Mouse (Mus musculus): Measurements from ENCODE around the gene Ccdc114. TPM values are rescaled to one million over a fixed set of nuclear protein-coding genes. Genes with fewer than 3 reads are reported as not detected.
"Not testable (repeated sequence)": the region's sequence is repeated elsewhere in the genome, so short reads cannot be mapped to it uniquely, and the experiment has no call there.

Ccdc114 gene
- polyA plus RNA-seq, 1 experiment from 2014 or later: 2.0 TPM

GRCm38 (mm10) chr7:45941986-45942385 lies 18.1 kb downstream of the Ccdc114 start:
- no peak for DNase-seq (ENCODE audit: low spot score, missing footprints)
- Histone ChIP-seq H3K4me1 (ENCODE audit: control insufficient read depth, insufficient read depth, low read length) (no peaks in the 10 kb centered on the region), H3K27ac (ENCODE audit: low read depth, low read length) (no peak overlapping the region), H3K4me3 (ENCODE audit: low read depth, low read length) (no peak overlapping the region), H3K36me3 (ENCODE audit: control insufficient read depth, insufficient read depth, low read length) (no peaks in the 10 kb centered on the region), H3K9me3 (ENCODE audit: control insufficient read depth, low read length) (no peaks in the 10 kb centered on the region), H3K9ac (ENCODE audit: low read length) (no peak overlapping the region), H3K27me3 (ENCODE audit: control insufficient read depth, insufficient read depth, low read length) (no peaks in the 10 kb centered on the region), H3K4me2 (no peak overlapping the region)
- whole genome bisulfite sequencing: 88% methylated on average over 9 of the region's 9 CpGs
- no peak for ATAC-seq (ENCODE audit: low FRiP score)

GRCm38 (mm10) chr7:45943280-45943679 lies 19.4 kb downstream of the Ccdc114 start:
- H3K4me3 ChIP-seq (ENCODE audit: low read depth, low read length); DNase-seq (ENCODE audit: low spot score, missing footprints); H3K36me3 ChIP-seq (ENCODE audit: control insufficient read depth, insufficient read depth, low read length); H3K9ac ChIP-seq (ENCODE audit: low read length); H3K27ac ChIP-seq (ENCODE audit: low read depth, low read length); H3K9me3 ChIP-seq (ENCODE audit: control insufficient read depth, low read length); H3K4me1 ChIP-seq (ENCODE audit: control insufficient read depth, insufficient read depth, low read length); H3K4me2 ChIP-seq; ATAC-seq (ENCODE audit: low FRiP score); H3K27me3 ChIP-seq (ENCODE audit: control insufficient read depth, insufficient read depth, low read length): not testable (repeated sequence)
- 80% methylated on average over 1 of the region's 1 CpGs for WGBS

- Histone ChIP-seq H3K36me3 (ENCODE audit: control insufficient read depth, insufficient read depth, low read length) (no peaks in the 10 kb centered on the region), H3K27me3 (ENCODE audit: control insufficient read depth, insufficient read depth, low read length) (no peaks in the 10 kb centered on the region), H3K9ac (ENCODE audit: low read length) (no peak overlapping the region), H3K27ac (ENCODE audit: low read depth, low read length) (no peak overlapping the region), H3K4me2 (no peak overlapping the region), H3K4me1 (ENCODE audit: control insufficient read depth, insufficient read depth, low read length) (no peaks in the 10 kb centered on the region), H3K9me3 (ENCODE audit: control insufficient read depth, low read length) (no peaks in the 10 kb centered on the region), H3K4me3 (ENCODE audit: low read depth, low read length) (no peak overlapping the region)
- no peak for DNase-seq (ENCODE audit: low spot score, missing footprints)
- ATAC-seq (ENCODE audit: low FRiP score): no peak
- WGBS: 79% methylated on average over 4 of the region's 4 CpGs
These were observed 25.2 kb downstream of the Ccdc114 start for GRCm38 (mm10) chr7:45949061-45949460.

- H3K36me3 ChIP-seq (ENCODE audit: control insufficient read depth, insufficient read depth, low read length): no peaks in the 10 kb centered on the region
- no peak overlapping the region for H3K9ac ChIP-seq (ENCODE audit: low read length)
- H3K27me3 ChIP-seq (ENCODE audit: control insufficient read depth, insufficient read depth, low read length): no peaks in the 10 kb centered on the region
- H3K4me2 ChIP-seq: no peak overlapping the region
- no peak overlapping the region for H3K4me3 ChIP-seq (ENCODE audit: low read depth, low read length)
- H3K9me3 ChIP-seq (ENCODE audit: control insufficient read depth, low read length): no peaks in the 10 kb centered on the region
- H3K4me1 ChIP-seq (ENCODE audit: control insufficient read depth, insufficient read depth, low read length): no peaks in the 10 kb centered on the region
- no peak for DNase-seq (ENCODE audit: low spot score, missing footprints)
- no peak overlapping the region for H3K27ac ChIP-seq (ENCODE audit: low read depth, low read length)
- ATAC-seq (ENCODE audit: low FRiP score): no peak
- WGBS: 73% methylated on average over 4 of the region's 4 CpGs
These were observed 32.7 kb downstream of the Ccdc114 start for GRCm38 (mm10) chr7:45956611-45957010.

DNA sequence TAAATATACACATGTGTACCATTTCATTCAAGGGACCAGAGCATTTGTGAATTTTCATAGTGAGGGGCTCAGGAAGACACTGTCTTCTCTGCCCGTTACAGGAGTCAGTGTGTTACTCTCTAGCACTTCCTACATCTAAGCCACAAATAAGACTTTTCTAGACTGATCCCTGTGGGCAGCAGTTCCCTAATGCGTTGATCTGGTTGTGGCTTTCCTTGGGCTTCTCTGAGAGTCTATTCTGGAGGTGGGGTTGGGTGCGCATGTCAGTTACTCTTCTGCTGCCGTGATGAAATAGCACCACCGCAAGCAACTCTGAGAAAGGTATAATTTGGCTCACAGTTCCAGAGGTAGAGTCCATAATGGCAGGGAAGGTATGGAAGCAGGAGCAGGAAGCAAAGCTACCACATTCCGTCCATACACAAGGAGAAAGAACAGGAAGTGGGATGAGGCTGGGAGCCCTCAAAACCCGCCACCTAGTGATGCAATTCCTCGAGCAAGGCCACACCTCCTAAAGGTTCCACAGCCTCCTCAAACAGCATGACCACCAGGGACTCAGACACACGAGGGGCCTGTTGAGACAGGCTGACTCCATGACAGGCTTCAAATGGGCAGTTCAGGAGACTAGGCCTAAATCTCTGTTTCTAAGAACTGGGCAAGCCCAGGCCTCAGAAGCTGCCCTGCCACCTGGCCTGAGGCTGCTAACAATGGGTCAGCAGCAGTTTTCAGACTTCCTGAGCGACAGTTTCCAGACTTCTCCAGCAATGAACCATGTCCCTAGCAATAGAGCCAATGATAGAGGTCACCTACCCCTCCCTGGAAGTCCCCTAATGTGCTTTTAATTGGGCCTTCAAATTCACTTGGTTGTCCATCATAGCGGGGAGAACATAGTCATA lies 48.2 kb downstream of the Ccdc114 start:
- no peak for ATAC-seq (ENCODE audit: low FRiP score)
- Histone ChIP-seq H3K27ac (ENCODE audit: low read depth, low read length) (no peak overlapping the region), H3K4me3 (ENCODE audit: low read depth, low read length) (no peak overlapping the region), H3K27me3 (ENCODE audit: control insufficient read depth, insufficient read depth, low read length) (no peaks in the 10 kb centered on the region), H3K4me1 (ENCODE audit: control insufficient read depth, insufficient read depth, low read length) (no peaks in the 10 kb centered on the region), H3K4me2 (no peak overlapping the region), H3K9ac (ENCODE audit: low read length) (no peak overlapping the region), H3K9me3 (ENCODE audit: control insufficient read depth, low read length) (no peaks in the 10 kb centered on the region), H3K36me3 (ENCODE audit: control insufficient read depth, insufficient read depth, low read length) (no peaks in the 10 kb centered on the region)
- DNase-seq (ENCODE audit: low spot score, missing footprints): no peak
- WGBS: 81% methylated on average over 11 of the region's 11 CpGs

DNA sequence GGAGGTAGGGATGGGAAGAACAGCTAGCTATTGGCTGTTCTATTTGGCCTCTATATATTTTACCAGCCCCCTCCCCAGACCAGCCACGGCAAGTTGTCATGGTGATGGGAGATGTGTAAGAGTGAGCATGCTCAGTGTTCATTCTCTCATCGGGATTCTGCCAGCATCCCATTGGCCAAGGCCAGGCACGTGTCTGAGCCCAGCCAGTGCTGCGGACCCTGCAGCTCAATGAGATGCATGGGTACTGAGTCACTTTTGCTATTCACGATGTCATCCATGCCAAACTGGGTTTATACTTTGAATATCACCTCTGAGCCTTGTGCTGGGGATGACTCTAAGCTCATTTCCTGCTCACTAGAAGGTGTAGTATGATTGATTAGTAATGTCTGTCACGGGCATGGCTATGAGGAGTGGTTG lies 49.4 kb downstream of the Ccdc114 start:
- H3K4me3 ChIP-seq (ENCODE audit: low read depth, low read length): no peak overlapping the region
- no peaks in the 10 kb centered on the region for H3K4me1 ChIP-seq (ENCODE audit: control insufficient read depth, insufficient read depth, low read length)
- H3K9me3 ChIP-seq (ENCODE audit: control insufficient read depth, low read length): no peaks in the 10 kb centered on the region
- no peak for DNase-seq (ENCODE audit: low spot score, missing footprints)
- no peak overlapping the region for H3K27ac ChIP-seq (ENCODE audit: low read depth, low read length)
- no peak overlapping the region for H3K9ac ChIP-seq (ENCODE audit: low read length)
- no peaks in the 10 kb centered on the region for H3K36me3 ChIP-seq (ENCODE audit: control insufficient read depth, insufficient read depth, low read length)
- no peak for ATAC-seq (ENCODE audit: low FRiP score)
- no peaks in the 10 kb centered on the region for H3K27me3 ChIP-seq (ENCODE audit: control insufficient read depth, insufficient read depth, low read length)
- no peak overlapping the region for H3K4me2 ChIP-seq
- WGBS: 81% methylated on average over 6 of the region's 6 CpGs

DNA sequence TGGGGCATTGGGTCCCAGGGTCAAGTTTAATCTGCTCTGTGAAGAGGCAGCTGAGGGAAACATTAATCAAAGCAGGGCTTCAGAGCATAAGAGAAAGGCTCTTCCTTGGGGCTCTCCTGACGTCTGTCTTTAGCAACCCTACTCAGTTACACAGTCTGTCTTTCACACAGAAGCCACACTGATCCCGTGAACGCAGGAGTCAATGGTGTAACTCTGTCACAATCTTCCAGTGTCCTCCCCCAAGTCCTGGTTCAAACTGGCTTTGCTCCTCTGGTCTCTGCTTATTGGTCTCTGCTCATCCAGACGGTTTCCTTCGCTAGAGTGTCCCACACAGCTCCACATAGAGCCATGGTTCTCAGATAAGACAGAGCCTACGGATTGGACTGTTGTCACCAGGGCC lies 50.2 kb downstream of the Ccdc114 start:
- 77% methylated on average over 6 of the region's 6 CpGs for WGBS
- Histone ChIP-seq H3K27me3 (ENCODE audit: control insufficient read depth, insufficient read depth, low read length) (no peaks in the 10 kb centered on the region), H3K4me2 (no peak overlapping the region), H3K4me3 (ENCODE audit: low read depth, low read length) (no peak overlapping the region), H3K4me1 (ENCODE audit: control insufficient read depth, insufficient read depth, low read length) (no peaks in the 10 kb centered on the region), H3K36me3 (ENCODE audit: control insufficient read depth, insufficient read depth, low read length) (no peaks in the 10 kb centered on the region), H3K9me3 (ENCODE audit: control insufficient read depth, low read length) (no peaks in the 10 kb centered on the region), H3K27ac (ENCODE audit: low read depth, low read length) (no peak overlapping the region), H3K9ac (ENCODE audit: low read length) (no peak overlapping the region)
- no peak for ATAC-seq (ENCODE audit: low FRiP score)
- no peak for DNase-seq (ENCODE audit: low spot score, missing footprints)

DNA sequence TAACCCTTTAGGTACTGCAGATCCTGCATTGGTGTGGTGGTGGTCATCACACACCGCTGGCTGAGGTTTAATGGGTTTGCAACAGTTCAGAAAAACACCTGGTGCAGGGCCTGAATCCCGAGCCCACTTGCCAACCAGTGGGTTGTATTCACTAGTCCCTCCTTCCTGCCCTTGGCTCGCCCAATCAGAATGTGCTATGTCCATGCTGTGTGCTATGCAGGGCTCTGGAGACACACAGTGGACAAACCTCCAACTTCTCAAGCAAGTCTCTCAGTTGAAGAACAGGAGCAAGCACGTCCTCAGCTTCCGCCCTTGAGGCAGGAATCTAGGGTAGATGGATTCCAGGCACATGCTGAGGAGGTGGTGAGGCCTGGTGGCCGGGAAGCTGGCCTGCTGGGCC lies 50.6 kb downstream of the Ccdc114 start:
- H3K9ac ChIP-seq (ENCODE audit: low read length): no peak overlapping the region
- 77% methylated on average over 6 of the region's 6 CpGs for WGBS
- H3K4me1 ChIP-seq (ENCODE audit: control insufficient read depth, insufficient read depth, low read length): no peaks in the 10 kb centered on the region
- no peak overlapping the region for H3K4me2 ChIP-seq
- H3K4me3 ChIP-seq (ENCODE audit: low read depth, low read length): no peak overlapping the region
- H3K27ac ChIP-seq (ENCODE audit: low read depth, low read length): no peak overlapping the region
- ATAC-seq (ENCODE audit: low FRiP score) (no peak), DNase-seq (ENCODE audit: low spot score, missing footprints) (no peak)
- H3K9me3 ChIP-seq (ENCODE audit: control insufficient read depth, low read length): no peaks in the 10 kb centered on the region
- H3K36me3 ChIP-seq (ENCODE audit: control insufficient read depth, insufficient read depth, low read length): no peaks in the 10 kb centered on the region
- H3K27me3 ChIP-seq (ENCODE audit: control insufficient read depth, insufficient read depth, low read length): no peaks in the 10 kb centered on the region

DNA sequence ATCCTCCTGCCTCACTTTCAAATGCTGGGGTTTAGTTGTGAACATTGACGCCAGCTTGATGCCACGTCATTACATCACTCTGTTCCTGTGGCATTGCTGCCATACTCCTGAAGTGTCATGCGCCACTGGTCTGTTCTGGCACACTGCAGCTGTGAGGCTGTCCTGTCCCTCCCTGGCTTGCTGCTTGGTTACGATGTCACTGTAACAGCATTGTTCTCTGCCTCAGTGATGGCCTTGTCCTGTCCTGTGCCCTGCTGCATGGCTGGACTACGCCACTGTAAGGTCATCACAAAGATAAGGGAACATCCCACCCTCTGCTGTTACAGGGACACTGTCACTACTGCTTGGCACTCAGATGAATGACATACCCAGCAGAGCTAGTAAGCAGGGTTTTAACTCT lies 57.7 kb downstream of the Ccdc114 start:
- Histone ChIP-seq H3K36me3 (ENCODE audit: control insufficient read depth, insufficient read depth, low read length) (no peaks in the 10 kb centered on the region), H3K9ac (ENCODE audit: low read length) (no peak overlapping the region), H3K4me1 (ENCODE audit: control insufficient read depth, insufficient read depth, low read length) (no peaks in the 10 kb centered on the region), H3K4me3 (ENCODE audit: low read depth, low read length) (no peak overlapping the region), H3K27me3 (ENCODE audit: control insufficient read depth, insufficient read depth, low read length) (no peaks in the 10 kb centered on the region), H3K27ac (ENCODE audit: low read depth, low read length) (no peak overlapping the region), H3K9me3 (ENCODE audit: control insufficient read depth, low read length) (no peaks in the 10 kb centered on the region), H3K4me2 (no peak overlapping the region)
- ATAC-seq (ENCODE audit: low FRiP score): no peak
- 88% methylated on average over 5 of the region's 5 CpGs for WGBS
- no peak for DNase-seq (ENCODE audit: low spot score, missing footprints)
